Mouse (Mus musculus): ENCODE results near the gene Cox19. TPM values are rescaled to one million over a fixed set of nuclear protein-coding genes. Genes with fewer than 3 reads are reported as not detected.

The Cox19 gene
- polyA plus RNA-seq, 1 experiment: 39.3 TPM

- TF ChIP-seq CTCF (IDR thresholded peaks at IDR 0.05; ENCODE audit: control insufficient read depth, insufficient read depth, low read length): no peak
- no peak for TF ChIP-seq POLR2A (IDR thresholded peaks at IDR 0.05; ENCODE audit: borderline replicate concordance, control insufficient read depth, low read depth, low read length)
- WGBS: 13% methylated on average over 7 of the region's 7 CpGs
- H3K27ac ChIP-seq (ENCODE audit: control insufficient read depth, insufficient read depth, low read depth, low read length, poor library complexity): peak overlapping the region; percentile 84
- peaks cover 7% of the 10 kb centered on the region for H3K4me1 ChIP-seq (ENCODE audit: control insufficient read depth, insufficient read depth, low read length)
- no peak overlapping the region for H3K4me3 ChIP-seq (replicated peaks; ENCODE audit: control insufficient read depth, low read depth, low read length)
Observed at GRCm38 (mm10) chr5:139327634-139328020, 23.6 kb downstream of the Cox19 start.

DNA sequence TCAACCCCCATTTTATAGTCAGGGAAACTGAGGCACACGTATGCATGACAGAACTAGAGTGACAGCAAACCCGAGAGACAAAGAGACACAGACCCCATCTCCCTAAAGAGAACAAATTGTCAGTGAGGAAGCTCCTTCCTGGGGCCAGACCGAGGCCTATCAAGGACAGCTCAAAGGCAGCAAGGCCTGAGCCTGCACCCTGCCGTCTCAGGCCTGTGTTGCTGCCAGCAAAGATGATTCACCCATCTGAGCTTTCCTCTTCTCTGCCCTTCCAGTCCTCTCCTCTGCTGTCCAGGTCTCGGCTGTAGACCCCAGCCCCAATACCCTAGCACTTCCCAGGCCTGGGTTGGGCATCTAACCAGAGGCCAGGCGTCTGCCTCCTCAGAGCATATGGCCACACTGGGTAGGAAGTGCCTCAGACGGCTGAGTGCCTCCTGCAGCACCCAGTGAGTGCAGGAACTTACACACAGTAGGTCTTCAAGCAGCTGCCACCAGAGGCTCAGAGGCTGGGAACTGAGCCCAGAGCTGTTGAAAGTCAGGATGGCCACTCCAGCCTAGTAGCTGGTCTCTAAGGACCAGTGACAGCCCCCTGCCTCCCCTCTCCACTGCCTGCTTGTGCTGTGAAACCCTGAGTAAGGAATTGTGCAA is 24.1 kb downstream of the Cox19 start:
- no peak overlapping the region for H3K4me3 ChIP-seq (replicated peaks; ENCODE audit: control insufficient read depth, low read depth, low read length)
- no peak for TF ChIP-seq CTCF (IDR thresholded peaks at IDR 0.05; ENCODE audit: control insufficient read depth, insufficient read depth, low read length)
- TF ChIP-seq POLR2A (IDR thresholded peaks at IDR 0.05; ENCODE audit: borderline replicate concordance, control insufficient read depth, low read depth, low read length): no peak
- 47% methylated on average over 7 of the region's 7 CpGs for WGBS
- H3K4me1 ChIP-seq (ENCODE audit: control insufficient read depth, insufficient read depth, low read length): peaks cover 7% of the 10 kb centered on the region
- peak overlapping the region; percentile 84 for H3K27ac ChIP-seq (ENCODE audit: control insufficient read depth, insufficient read depth, low read depth, low read length, poor library complexity)

GRCm38 (mm10) chr5:139326111-139326696 is 25.0 kb downstream of the Cox19 start:
- H3K4me3 ChIP-seq (replicated peaks; ENCODE audit: control insufficient read depth, low read depth, low read length): no peak overlapping the region
- H3K4me1 ChIP-seq (ENCODE audit: control insufficient read depth, insufficient read depth, low read length): peaks cover 7% of the 10 kb centered on the region
- H3K27ac ChIP-seq (ENCODE audit: control insufficient read depth, insufficient read depth, low read depth, low read length, poor library complexity): peak overlapping the region; percentile 96; the same call in 1 of the 2 replicates
- WGBS: 53% methylated on average over 13 of the region's 13 CpGs
- TF ChIP-seq POLR2A (IDR thresholded peaks at IDR 0.05; ENCODE audit: borderline replicate concordance, control insufficient read depth, low read depth, low read length): no peak
- no peak for TF ChIP-seq CTCF (IDR thresholded peaks at IDR 0.05; ENCODE audit: control insufficient read depth, insufficient read depth, low read length)

GRCm38 (mm10) chr5:139325395-139325966 is 25.7 kb downstream of the Cox19 start, which contains the start of gene Adap1:
TSS of gene Adap1 (minus strand) at chr5:139325622.
- 6% methylated on average over 61 of the region's 61 CpGs for WGBS
- Histone ChIP-seq H3K4me1 (ENCODE audit: control insufficient read depth, insufficient read depth, low read length) (peaks cover 7% of the 10 kb centered on the region), H3K4me3 (replicated peaks; ENCODE audit: control insufficient read depth, low read depth, low read length) (peak within 1 kb of the TSS; percentile 67), H3K27ac (ENCODE audit: control insufficient read depth, insufficient read depth, low read depth, low read length, poor library complexity) (peak within 1 kb of the TSS; percentile 96)
- TF ChIP-seq POLR2A (IDR thresholded peaks at IDR 0.05; ENCODE audit: borderline replicate concordance, control insufficient read depth, low read depth, low read length) (peak; percentile 18; the same call in 1 of the 2 replicates), CTCF (IDR thresholded peaks at IDR 0.05; ENCODE audit: control insufficient read depth, insufficient read depth, low read length) (peak; percentile 43; the same call in 1 of the 2 replicates)

GRCm38 (mm10) chr5:139324691-139325394 is 26.4 kb downstream of the Cox19 start:
- TF ChIP-seq CTCF (IDR thresholded peaks at IDR 0.05; ENCODE audit: control insufficient read depth, insufficient read depth, low read length): no peak
- TF ChIP-seq POLR2A (IDR thresholded peaks at IDR 0.05; ENCODE audit: borderline replicate concordance, control insufficient read depth, low read depth, low read length): peak; percentile 46; the same call in 1 of the 2 replicates
- H3K4me1 ChIP-seq (ENCODE audit: control insufficient read depth, insufficient read depth, low read length): peaks cover 7% of the 10 kb centered on the region
- H3K4me3 ChIP-seq (replicated peaks; ENCODE audit: control insufficient read depth, low read depth, low read length): peak overlapping the region; percentile 65
- H3K27ac ChIP-seq (ENCODE audit: control insufficient read depth, insufficient read depth, low read depth, low read length, poor library complexity): peak overlapping the region; percentile 96
- 4% methylated on average over 61 of the region's 62 CpGs for whole genome bisulfite sequencing

DNA sequence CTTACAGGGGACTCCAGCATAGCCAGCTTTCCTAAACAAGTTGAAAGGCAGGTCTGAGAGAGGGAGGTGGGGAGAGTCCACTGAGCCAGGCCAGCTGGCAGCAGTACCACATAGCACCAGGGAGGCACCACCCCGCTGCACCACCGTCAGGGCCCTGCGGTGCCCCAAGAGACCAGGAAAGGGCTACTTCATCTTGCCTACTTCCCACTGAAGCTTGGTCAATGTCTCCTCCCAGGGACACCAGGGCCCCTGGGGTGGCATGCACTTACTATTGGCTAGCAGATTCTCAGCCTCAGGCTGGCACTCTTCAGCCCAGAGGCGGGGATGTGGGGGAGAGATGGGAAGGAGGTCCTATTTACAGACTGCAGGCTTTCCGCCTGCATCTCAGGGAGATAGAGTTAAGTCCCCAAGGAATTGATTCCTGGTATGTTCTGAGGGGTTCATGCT is 27.1 kb downstream of the Cox19 start:
- TF ChIP-seq CTCF (IDR thresholded peaks at IDR 0.05; ENCODE audit: control insufficient read depth, insufficient read depth, low read length): no peak
- TF ChIP-seq POLR2A (IDR thresholded peaks at IDR 0.05; ENCODE audit: borderline replicate concordance, control insufficient read depth, low read depth, low read length): no peak; the same call in 1 of the 2 replicates
- Histone ChIP-seq H3K27ac (ENCODE audit: control insufficient read depth, insufficient read depth, low read depth, low read length, poor library complexity) (peak overlapping the region; percentile 96), H3K4me3 (replicated peaks; ENCODE audit: control insufficient read depth, low read depth, low read length) (peak overlapping the region; percentile 65)

DNA sequence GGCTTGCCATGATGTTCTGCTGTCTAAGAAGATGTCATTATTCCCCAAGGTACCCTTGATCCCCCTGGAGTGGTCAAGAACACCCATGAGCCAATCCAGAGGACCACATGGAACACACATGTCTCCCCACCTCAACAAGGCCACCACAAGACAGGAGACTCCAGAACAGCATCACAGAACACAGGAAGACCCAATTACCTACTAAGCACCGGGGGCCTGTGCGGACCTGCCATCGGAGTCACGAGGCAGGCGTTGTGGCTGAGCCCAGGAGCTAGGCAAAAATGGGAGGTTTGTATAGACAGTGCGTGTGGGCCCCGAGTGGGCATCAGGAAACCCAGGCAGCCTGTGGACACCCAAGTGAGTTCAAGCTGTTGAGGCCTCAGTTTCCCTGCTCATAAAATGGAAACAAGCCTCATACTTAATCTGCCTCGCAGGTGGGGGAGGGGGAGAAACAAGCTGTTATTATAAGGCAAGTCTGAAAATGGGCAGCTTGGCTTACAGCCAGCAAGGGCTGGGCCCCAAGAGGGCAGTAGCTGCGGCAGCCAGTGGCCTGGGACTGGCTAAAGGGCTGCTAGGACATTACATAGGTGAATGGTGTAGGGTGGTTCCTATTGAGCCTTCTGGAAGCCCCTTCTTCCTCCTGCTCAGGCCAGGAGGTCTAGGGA is 27.8 kb downstream of the Cox19 start:
- H3K4me1 ChIP-seq (ENCODE audit: control insufficient read depth, insufficient read depth, low read length): peaks cover 7% of the 10 kb centered on the region
- WGBS: 71% methylated on average over 9 of the region's 9 CpGs
- TF ChIP-seq POLR2A (IDR thresholded peaks at IDR 0.05; ENCODE audit: borderline replicate concordance, control insufficient read depth, low read depth, low read length) (no peak), CTCF (IDR thresholded peaks at IDR 0.05; ENCODE audit: control insufficient read depth, insufficient read depth, low read length) (no peak)
- no peak overlapping the region for H3K4me3 ChIP-seq (replicated peaks; ENCODE audit: control insufficient read depth, low read depth, low read length)
- H3K27ac ChIP-seq (ENCODE audit: control insufficient read depth, insufficient read depth, low read depth, low read length, poor library complexity): peak overlapping the region; percentile 96

More for the DNA sequence above, 27.1 kb downstream of the Cox19 start:
- 17% methylated on average over 5 of the region's 5 CpGs for WGBS
- peaks cover 7% of the 10 kb centered on the region for H3K4me1 ChIP-seq (ENCODE audit: control insufficient read depth, insufficient read depth, low read length)
